ENCODE assay signal across 11 mouse cellular contexts in genomic region chr8:11414304-11414703, GRCm38 (mm10).
DNase-seq lines count a peak whose midpoint lies in the region; ATAC-seq lines count a peak whose summit lies in the region.
"Had no signal": no experiment of that assay in that cellular context is flagged by ENCODE, and none has a peak within 500 bp of the region (broad histone marks: within the 10 kb centered on the region; RNA-seq: fewer than 3 reads in every experiment).

No protein-coding gene starts in this region.

- H3K4me1 ChIP-seq in neural tube, embryonic 15.5 days = peaks cover 41% of the 10 kb centered on the region

- WGBS in neural tube, embryonic 15.5 days = 17% methylated on average over 8 of the region's 8 CpGs

- H3K4me2 ChIP-seq in neural tube, embryonic 15.5 days = no peak overlapping the region
- H3K4me2 ChIP-seq: lung, embryonic 15.5 days had no signal

- peak overlapping the region; percentile 33; the same call in 1 of the 2 replicates for H3K27ac ChIP-seq in neural tube, embryonic 15.5 days (replicated peaks)
- H3K27ac ChIP-seq: lung, embryonic 15.5 days had no signal

- H3K27me3 ChIP-seq in neural tube, embryonic 15.5 days (replicated peaks) = no peaks in the 10 kb centered on the region
- H3K27me3 ChIP-seq: lung, embryonic 15.5 days had no signal

- H3K36me3 ChIP-seq in neural tube, embryonic 15.5 days = no peaks in the 10 kb centered on the region

- no peaks in the 10 kb centered on the region for H3K9me3 ChIP-seq in neural tube, embryonic 15.5 days (replicated peaks)
- H3K9me3 ChIP-seq: lung, embryonic 15.5 days had no signal

- ATAC-seq in frontal cortex, adult (ENCODE audit: low TSS enrichment) = peak; percentile 62
- peak; percentile 75 for ATAC-seq in neural tube, embryonic 15.5 days (ENCODE audit: low FRiP score)

- H3K9ac ChIP-seq in neural tube, embryonic 15.5 days (replicated peaks) = no peak overlapping the region
- H3K9ac ChIP-seq: lung, embryonic 15.5 days had no signal

- DNase-seq in cerebellum, adult 18-20 months = peak; percentile 12 to 22
- no peak for DNase-seq in cerebellum, adult 11 months
- peak; percentile 68 to 86 for DNase-seq in left cerebral cortex, adult 18-20 months (ENCODE audit: low spot score in 2 of 2)
- DNase-seq in testis, postnatal 14 days (ENCODE audit: low spot score) = no peak
- DNase-seq in embryo, embryonic 10.5 days (ENCODE audit: low spot score) = no peak
- no peak for DNase-seq in kidney, postnatal 14 days
- DNase-seq: gastrocnemius, postnatal 14 days; kidney, postnatal 36 days had no signal

- no peak overlapping the region for H3K4me3 ChIP-seq in neural tube, embryonic 15.5 days (replicated peaks)
- H3K4me3 ChIP-seq: lung, embryonic 15.5 days had no signal

Comparison
In these comparisons a context has a peak if more than half of its experiments do, and no peak if none do; other contexts are left out.
1. DNase-seq: peak in cerebellum, adult 18-20 months (2 of 2) and left cerebral cortex, adult 18-20 months (2 of 2); none in cerebellum, adult 11 months (single experiment), testis, postnatal 14 days (single experiment), embryo, embryonic 10.5 days (single experiment) and kidney, postnatal 14 days (single experiment).